Mouse (Mus musculus) large intestine, adult 2 months (tissue): Measurements from ENCODE around the gene Poc1b. TPM values are rescaled to one million over a fixed set of nuclear protein-coding genes. Genes with fewer than 3 reads are reported as not detected.

Experiments
- DNase-seq: peaks from one replicate; pipeline ENCODE4 v3.0.0-alpha.2; 2012; ENCODE audit warnings: low read depth, low spot score
- WGBS: fragments of 180-500 bp; shearing (Covaris S2); methylation state at CpG from one replicate; pipeline ENCODE4 v1.1.7; 2018; 5-methylcytosine and 5-hydroxymethylcytosine counted together
- polyA plus RNA-seq: library from polyadenylated mRNA; depleted of rRNA; stranded (reverse); fragments of >200 nt; gene quantifications from 2 replicates; pipeline ENCODE4 v1.2.3, GENCODE M21; 2012

Gene Poc1b
- polyA plus RNA-seq, 1 experiment: 12.3 TPM

DNA sequence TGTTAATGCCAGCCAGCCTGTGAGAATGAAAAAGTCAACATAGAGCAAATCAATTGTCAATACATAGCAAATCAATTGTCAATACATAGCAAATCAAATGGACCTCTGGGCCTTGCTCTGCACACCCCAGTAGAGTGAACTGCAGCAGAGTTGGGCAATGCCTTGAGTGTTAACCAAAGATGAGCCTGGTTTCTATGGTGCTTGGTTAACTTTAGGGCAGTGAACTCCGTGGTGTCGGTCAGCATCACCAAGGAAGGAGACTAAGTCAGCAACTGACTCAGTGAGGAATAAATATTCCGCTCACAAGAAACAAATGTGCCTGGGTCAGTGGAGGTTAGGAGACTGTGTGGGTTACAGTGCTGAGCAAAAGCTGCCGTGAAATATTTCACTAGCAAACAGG is 72.7 kb downstream of the Poc1b start:
- no peak for DNase-seq

GRCm38 (mm10) chr10:99181497-99181896 is 74.7 kb downstream of the Poc1b start:
- 88% methylated on average over 8 of the region's 8 CpGs for WGBS
- DNase-seq: no peak

More for the DNA sequence above, 72.7 kb downstream of the Poc1b start:
- 89% methylated on average over 4 of the region's 4 CpGs for WGBS

DNA sequence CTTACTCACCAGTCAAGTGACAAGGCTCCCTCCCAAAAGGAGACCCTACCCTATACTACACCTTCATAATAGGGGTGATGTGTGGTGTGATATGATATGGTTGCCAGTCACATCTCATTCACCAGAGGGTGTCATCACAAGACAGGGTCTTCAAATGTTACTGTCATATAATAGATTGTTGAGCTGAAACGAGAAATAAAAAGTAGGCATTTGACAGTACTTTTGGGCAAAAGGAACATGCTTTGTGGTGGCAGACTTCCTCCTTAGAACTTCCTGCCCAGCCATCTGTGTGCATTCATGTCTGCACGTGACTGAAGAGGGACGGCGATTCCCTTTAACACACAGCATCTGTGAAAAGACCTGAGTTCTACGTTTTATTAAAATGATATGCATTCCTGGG is 75.3 kb downstream of the Poc1b start:
- DNase-seq: no peak
- 81% methylated on average over 5 of the region's 5 CpGs for WGBS

DNA sequence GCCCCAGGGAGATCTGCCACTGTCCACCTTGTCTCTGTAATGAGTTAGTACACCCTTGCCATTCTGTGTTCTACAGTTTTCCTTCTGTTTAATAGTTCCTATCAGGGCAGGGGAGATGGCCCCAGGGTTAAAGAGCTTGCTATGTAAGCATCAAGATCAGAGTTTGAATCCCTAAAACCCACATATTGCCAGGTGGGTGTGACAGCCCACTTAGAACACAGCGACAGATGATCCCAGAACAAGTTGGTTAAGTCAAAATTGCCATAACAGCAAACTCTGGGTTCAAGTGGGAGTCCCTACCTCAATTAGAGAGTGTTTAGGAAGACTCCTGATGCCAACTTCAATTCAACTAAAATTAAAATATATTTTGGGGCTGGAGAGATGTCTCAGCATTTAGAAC is 81.3 kb downstream of the Poc1b start:
- no peak for DNase-seq
- 96% methylated on average over 1 of the region's 1 CpGs for WGBS

GRCm38 (mm10) chr10:99188656-99189603 is 82.1 kb downstream of the Poc1b start:
- no peak for DNase-seq
- 53% methylated on average over 21 of the region's 21 CpGs for WGBS

GRCm38 (mm10) chr10:99190798-99191197 is 84.0 kb downstream of the Poc1b start:
- no peak for DNase-seq
- 50% methylated on average over 3 of the region's 3 CpGs for whole genome bisulfite sequencing

DNA sequence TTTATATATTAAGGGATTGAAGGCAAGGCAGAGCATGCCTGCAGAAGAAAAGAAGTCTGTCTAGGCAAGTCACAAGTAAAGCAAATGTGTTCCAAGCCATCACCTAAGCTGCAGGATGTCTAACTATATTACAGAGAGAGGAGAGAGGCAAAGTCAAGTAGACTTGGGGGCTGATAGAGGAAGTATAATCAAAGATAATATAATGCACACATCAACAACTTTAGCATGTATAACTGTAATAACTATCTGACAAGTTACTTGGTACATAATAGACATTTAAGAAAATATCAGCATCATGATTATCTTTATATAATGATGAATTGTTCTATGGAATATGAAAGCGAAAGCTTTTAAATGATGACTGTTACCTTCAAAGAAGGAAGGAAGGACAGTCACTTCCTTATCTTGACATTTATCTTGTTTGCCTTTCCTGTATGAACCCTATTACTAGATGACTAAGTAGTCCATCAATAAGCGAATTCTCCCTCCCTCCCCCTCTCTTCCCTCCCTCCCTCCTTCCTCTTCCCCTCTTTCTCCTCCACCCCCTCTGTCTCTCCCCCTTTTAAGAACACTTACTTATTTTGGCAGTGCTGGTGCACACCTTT is 87.7 kb downstream of the Poc1b start:
- DNase-seq: no peak
- WGBS: 57% methylated on average over 2 of the region's 2 CpGs

- WGBS: 64% methylated on average over 13 of the region's 13 CpGs
- DNase-seq: no peak
These were observed 89.7 kb downstream of the Poc1b start for GRCm38 (mm10) chr10:99196556-99196955.

GRCm38 (mm10) chr10:99197125-99197524 is 90.3 kb downstream of the Poc1b start:
- 86% methylated on average over 8 of the region's 8 CpGs for WGBS
- no peak for DNase-seq

GRCm38 (mm10) chr10:99197607-99198305 is 90.9 kb downstream of the Poc1b start:
- DNase-seq: no peak
- WGBS: 78% methylated on average over 9 of the region's 9 CpGs

GRCm38 (mm10) chr10:99198946-99199345 is 92.1 kb downstream of the Poc1b start:
- WGBS: 91% methylated on average over 9 of the region's 9 CpGs
- DNase-seq: no peak

DNA sequence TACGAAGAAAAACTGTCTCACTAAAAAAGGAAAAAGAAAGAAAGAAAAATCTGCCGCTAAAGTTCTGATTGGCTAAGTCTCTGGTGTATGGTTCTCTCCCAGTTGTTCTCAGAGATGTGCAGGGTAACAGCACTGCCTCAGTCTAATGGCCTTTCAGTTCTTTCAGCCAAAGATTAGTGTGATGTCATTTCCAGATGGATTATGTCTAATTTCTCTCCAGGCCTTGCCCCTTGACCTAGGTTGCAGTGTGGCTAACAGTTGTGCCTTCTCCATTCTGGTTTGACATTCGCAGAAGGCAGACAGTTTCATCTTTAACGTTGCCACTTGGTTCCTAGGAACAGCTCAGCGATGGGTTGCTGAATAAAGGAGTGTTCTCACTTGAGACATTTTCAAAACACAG is 94.1 kb downstream of the Poc1b start:
- DNase-seq: no peak
- 74% methylated on average over 5 of the region's 5 CpGs for WGBS

- DNase-seq: no peak
- 13% methylated on average over 1 of the region's 1 CpGs for WGBS
These were observed 95.0 kb downstream of the Poc1b start for GRCm38 (mm10) chr10:99201786-99202185.

GRCm38 (mm10) chr10:99202363-99202762 is 95.5 kb downstream of the Poc1b start:
- DNase-seq: no peak
- 30% methylated on average over 8 of the region's 8 CpGs for WGBS

DNA sequence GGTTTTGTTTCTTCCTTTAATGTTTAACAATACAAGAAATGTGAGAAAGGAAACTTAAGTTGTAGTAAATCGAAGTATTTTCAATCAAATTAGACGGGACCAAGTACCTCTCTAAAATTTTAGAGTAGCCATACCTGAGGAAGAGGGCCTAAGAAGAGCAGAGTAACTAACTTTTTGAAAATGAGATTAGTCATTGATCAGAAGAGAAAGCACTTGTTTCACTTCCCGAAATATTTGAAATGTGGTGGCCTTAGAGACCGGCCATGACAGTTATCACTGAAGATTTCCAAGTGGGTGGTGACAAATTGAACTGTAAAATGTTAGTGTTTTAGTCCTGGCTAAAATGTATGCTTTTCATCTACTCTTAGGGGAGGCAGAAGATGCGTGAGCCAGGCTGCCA is 96.3 kb downstream of the Poc1b start:
- 79% methylated on average over 5 of the region's 5 CpGs for WGBS

DNA sequence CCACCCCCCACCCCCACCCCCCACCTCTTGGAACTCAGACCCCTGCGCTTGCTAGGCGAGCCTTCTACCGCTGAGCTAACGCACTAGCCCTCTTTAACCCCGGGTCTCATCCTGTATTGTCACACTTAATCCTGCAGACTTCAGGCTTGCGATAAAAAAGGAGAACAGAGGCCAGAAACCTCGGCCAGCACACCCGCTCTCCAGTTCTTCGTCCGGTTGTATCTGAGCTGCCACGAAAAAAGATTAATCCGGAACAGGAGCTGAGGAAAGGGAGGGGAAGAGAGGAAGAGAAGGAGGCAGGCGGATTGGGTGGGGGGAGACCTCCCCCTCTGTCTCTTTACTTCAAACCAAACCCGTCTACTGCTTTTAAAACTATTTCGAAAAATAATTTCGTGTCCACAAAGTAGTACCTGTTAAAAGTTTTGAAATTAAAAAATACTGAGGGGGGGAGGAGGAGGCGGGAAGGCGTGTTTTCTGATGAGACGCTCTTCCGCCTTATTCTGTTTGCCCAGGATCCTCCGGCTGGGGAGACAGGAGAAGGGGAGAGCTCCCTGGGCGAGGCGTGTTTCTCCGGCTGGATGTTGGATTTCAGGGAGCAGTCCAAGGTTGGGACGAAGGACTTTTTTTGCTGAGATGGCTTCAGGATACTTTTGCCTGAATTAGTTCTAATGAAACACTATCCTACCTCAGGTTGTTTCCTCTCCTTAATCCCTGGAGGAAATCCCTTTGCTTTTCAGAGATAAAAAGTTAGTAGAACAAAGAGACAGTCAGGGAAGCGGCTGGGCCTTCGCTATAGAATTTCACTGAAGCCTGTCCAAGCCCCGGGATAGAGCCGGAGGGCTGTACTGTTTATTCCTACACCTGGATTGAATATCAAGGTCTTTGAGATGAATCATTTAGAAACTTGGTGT is 97.0 kb downstream of the Poc1b start:
- WGBS: 29% methylated on average over 29 of the region's 29 CpGs
- no peak for DNase-seq

More for the DNA sequence above, 96.3 kb downstream of the Poc1b start:
- DNase-seq: no peak

DNA sequence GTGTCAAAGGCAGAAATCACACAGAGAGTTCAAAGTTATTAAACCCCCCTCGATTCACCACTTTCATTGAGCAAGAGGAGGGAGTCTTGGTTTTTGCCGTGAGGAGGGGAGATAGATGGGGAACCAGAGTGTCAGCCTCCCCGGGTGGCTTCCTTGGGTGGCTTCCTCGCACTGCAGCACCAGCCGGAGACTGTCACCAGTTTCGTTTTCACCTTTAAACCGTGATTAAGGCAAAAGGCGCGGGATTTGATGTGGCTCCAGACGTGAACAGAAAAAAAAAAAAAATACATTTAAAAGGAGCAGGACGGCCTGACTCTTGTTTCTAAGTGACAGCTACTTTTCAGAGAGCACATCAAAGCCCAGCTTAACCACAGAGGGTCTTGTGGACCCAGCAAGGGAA is 97.7 kb downstream of the Poc1b start:
- no peak for DNase-seq

DNA sequence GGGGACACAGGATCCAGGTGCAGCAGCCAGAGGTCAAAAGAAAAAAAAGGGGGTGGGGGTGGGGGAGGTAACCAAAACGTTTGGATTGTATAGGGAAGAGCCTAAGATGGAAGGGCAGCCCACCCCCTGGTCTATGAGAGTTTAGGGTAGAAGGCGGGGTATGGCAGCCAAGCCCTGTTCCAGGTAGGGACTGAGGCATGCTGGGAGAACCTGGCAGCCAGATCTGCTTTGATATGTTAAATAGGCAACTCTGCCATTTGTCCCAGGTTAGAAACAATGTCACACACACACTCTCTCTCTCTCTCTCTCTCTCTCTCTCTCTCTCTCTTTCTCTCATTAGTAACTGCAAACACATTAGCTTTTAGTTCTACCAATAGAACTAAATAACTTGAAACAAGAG is 100.3 kb downstream of the Poc1b start:
- 57% methylated on average over 2 of the region's 2 CpGs for WGBS

More for the DNA sequence above, 97.7 kb downstream of the Poc1b start:
- WGBS: 4% methylated on average over 11 of the region's 11 CpGs

DNA sequence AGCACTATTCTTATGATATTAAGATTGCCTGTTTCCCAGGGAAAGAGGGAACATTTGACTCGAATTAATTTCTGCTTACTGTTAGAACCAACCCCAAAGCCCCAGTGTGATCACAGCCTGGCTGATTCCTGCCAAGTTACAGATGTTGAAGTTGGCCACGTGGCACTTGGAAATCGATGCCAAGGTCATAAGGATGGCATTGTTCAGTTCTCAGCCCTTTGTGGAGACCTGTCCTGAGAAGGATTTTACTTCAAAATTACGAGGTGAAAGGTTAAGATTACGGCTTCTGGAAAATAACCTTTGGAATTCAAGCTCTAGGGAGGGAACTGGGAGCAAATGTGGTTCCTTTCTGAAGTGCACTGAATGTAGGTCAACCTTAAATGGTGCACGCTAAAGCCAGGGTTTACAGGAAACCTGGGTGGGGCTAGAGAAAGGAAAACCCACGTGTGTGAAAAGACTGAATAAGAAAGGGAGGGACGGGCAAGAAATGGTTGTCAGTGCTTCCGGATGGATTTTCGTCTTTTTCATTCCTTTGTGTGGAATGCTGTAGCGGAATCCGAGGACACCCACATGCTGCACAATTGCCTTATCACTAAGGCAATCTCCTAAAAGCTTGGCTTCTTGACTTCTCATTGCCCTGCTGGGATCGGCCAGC is 102.4 kb downstream of the Poc1b start:
- WGBS: 45% methylated on average over 13 of the region's 13 CpGs
- no peak for DNase-seq

More for the DNA sequence above, 100.3 kb downstream of the Poc1b start:
- DNase-seq: no peak
